Mouse (Mus musculus) forebrain, postnatal 0 days (tissue): ENCODE measurements around the gene Git2. TPM values are rescaled to one million over a fixed set of nuclear protein-coding genes. Genes with fewer than 3 reads are reported as not detected.

Source experiments
- ATAC-seq: fragments of 200-750 bp; cut with Nextera tagmentation; 2 replicates; pipeline ENCODE4 v1.8.0; 2017; ENCODE audit warnings: mild to moderate bottlenecking, moderate library complexity
- DNase-seq: peaks from one replicate; pipeline ENCODE4 v3.0.0-alpha.2; 2015
- H3K27ac ChIP-seq: fragments of 300-500 bp; sonication (generic); 2 replicates; pipeline ENCODE4 v1.5.1; 2014; ENCODE audit warnings: low read depth, mild to moderate bottlenecking, antibody characterized with exemption, low read length, moderate library complexity, mixed read lengths
- H3K27me3 ChIP-seq: fragments of 300-500 bp; sonication (generic); 2 replicates; pipeline ENCODE4 v1.6.1; 2014; ENCODE audit warnings: mild to moderate bottlenecking, low read length, mixed read lengths; ENCODE audit not compliant: insufficient read depth
- H3K36me3 ChIP-seq: fragments of 300-500 bp; sonication (generic); 2 replicates; pipeline ENCODE4 v1.6.1; 2014; ENCODE audit warnings: mild to moderate bottlenecking, moderate library complexity; ENCODE audit not compliant: insufficient read depth
- H3K4me1 ChIP-seq: fragments of 300-500 bp; sonication (generic); 2 replicates; pipeline ENCODE4 v1.6.1; 2014; ENCODE audit warnings: antibody characterized with exemption; ENCODE audit not compliant: insufficient read depth
- H3K4me2 ChIP-seq: fragments of 300-500 bp; sonication (generic); 2 replicates; pipeline ENCODE4 v1.6.1; 2014; ENCODE audit warnings: low read depth, mild to moderate bottlenecking, moderate library complexity
- H3K4me3 ChIP-seq: fragments of 300-500 bp; sonication (generic); 2 replicates; pipeline ENCODE4 v1.5.1; 2014; ENCODE audit warnings: low read depth, low read length, mixed read lengths
- H3K9ac ChIP-seq: fragments of 300-500 bp; sonication (generic); 2 replicates; pipeline ENCODE4 v1.6.1; 2014; ENCODE audit warnings: mild to moderate bottlenecking
- H3K9me3 ChIP-seq: fragments of 300-500 bp; sonication (generic); 2 replicates; pipeline ENCODE4 v1.6.1; 2016; ENCODE audit warnings: low read length
- CTCF ChIP-seq: sonication (generic); IDR thresholded peaks from 2 replicates; pipeline ENCODE4 v1.5.1; 2016; ENCODE audit warnings: antibody characterized with exemption, control low read depth, low read depth
- WGBS: fragments of 180-500 bp; shearing (Covaris S2); extraction: QIAGEN DNeasy Blood & Tissue Kit; methylation state at CpG from one replicate; pipeline ENCODE4 v1.1.7; 2014; 5-methylcytosine and 5-hydroxymethylcytosine counted together
- polyA plus RNA-seq: library from polyadenylated mRNA; unstranded; fragments of >200 nt; fragmentation: Nextera tagmentation; extraction: Ambion mirVana; gene quantifications from 2 replicates; pipeline ENCODE4 v1.2.1, GENCODE M21; 2015
- total RNA-seq: library from RNA; depleted of rRNA; stranded (reverse); fragments of >200 nt; gene quantifications from 2 replicates; pipeline ENCODE4 v1.2.3, GENCODE M21; 2014

Gene Git2
- total and polyA plus RNA-seq, 2 experiments from 2014 or later, result 31.1 to 57.6 TPM

GRCm38 (mm10) chr5:114797253-114797652 lies 21.9 kb upstream of the Git2 start:
- TF ChIP-seq CTCF, result no peak
- 85% methylated on average over 8 of the region's 8 CpGs for WGBS
- Histone ChIP-seq H3K36me3 (peaks cover 59% of the 10 kb centered on the region), H3K4me1 (no peaks in the 10 kb centered on the region), H3K9ac (no peak overlapping the region), H3K4me2 (no peak overlapping the region), H3K27ac (no peak overlapping the region), H3K9me3 (no peaks in the 10 kb centered on the region), H3K27me3 (no peaks in the 10 kb centered on the region), H3K4me3 (no peak overlapping the region)
- DNase-seq, result no peak
- ATAC-seq, result no peak

GRCm38 (mm10) chr5:114796299-114797012 lies 21.1 kb upstream of the Git2 start:
- H3K4me2 ChIP-seq, result peak overlapping the region; percentile 54
- no peak for TF ChIP-seq CTCF
- no peaks in the 10 kb centered on the region for H3K9me3 ChIP-seq
- H3K27ac ChIP-seq, result peak overlapping the region; percentile 54; the same call in 1 of the 2 replicates
- H3K27me3 ChIP-seq, result no peaks in the 10 kb centered on the region
- H3K4me1 ChIP-seq, result no peaks in the 10 kb centered on the region
- 5% methylated on average over 40 of the region's 40 CpGs for WGBS
- H3K4me3 ChIP-seq, result peak overlapping the region; percentile 30
- ATAC-seq, result peak; percentile 81
- peak overlapping the region; percentile 49 for H3K9ac ChIP-seq
- peak; percentile 65 for DNase-seq
- peaks cover 61% of the 10 kb centered on the region for H3K36me3 ChIP-seq

- Histone ChIP-seq H3K4me3 (no peak overlapping the region), H3K4me1 (no peaks in the 10 kb centered on the region), H3K9ac (no peak overlapping the region), H3K27ac (no peak overlapping the region), H3K27me3 (no peaks in the 10 kb centered on the region), H3K9me3 (no peaks in the 10 kb centered on the region), H3K36me3 (peaks cover 60% of the 10 kb centered on the region), H3K4me2 (no peak overlapping the region)
- no peak for TF ChIP-seq CTCF
- ATAC-seq (no peak), DNase-seq (no peak)
- 66% methylated on average over 9 of the region's 9 CpGs for WGBS
Observed at GRCm38 (mm10) chr5:114795653-114796052, 20.3 kb upstream of the Git2 start.

- WGBS, result 74% methylated on average over 9 of the region's 9 CpGs
- H3K4me3 ChIP-seq, result no peak overlapping the region
- H3K36me3 ChIP-seq, result peaks cover 59% of the 10 kb centered on the region
- TF ChIP-seq CTCF, result no peak
- H3K4me2 ChIP-seq, result no peak overlapping the region
- no peak overlapping the region for H3K27ac ChIP-seq
- no peaks in the 10 kb centered on the region for H3K27me3 ChIP-seq
- H3K4me1 ChIP-seq, result no peaks in the 10 kb centered on the region
- DNase-seq (no peak), ATAC-seq (no peak)
- no peaks in the 10 kb centered on the region for H3K9me3 ChIP-seq
- H3K9ac ChIP-seq, result no peak overlapping the region
Observed at GRCm38 (mm10) chr5:114795231-114795630, 19.9 kb upstream of the Git2 start.

GRCm38 (mm10) chr5:114794609-114795008 lies 19.3 kb upstream of the Git2 start:
- Histone ChIP-seq H3K36me3 (peaks cover 54% of the 10 kb centered on the region), H3K4me1 (no peaks in the 10 kb centered on the region), H3K27ac (no peak overlapping the region), H3K9me3 (no peaks in the 10 kb centered on the region), H3K4me2 (no peak overlapping the region), H3K4me3 (no peak overlapping the region), H3K27me3 (no peaks in the 10 kb centered on the region), H3K9ac (no peak overlapping the region)
- WGBS, result 66% methylated on average over 4 of the region's 4 CpGs
- ATAC-seq (no peak), DNase-seq (no peak)
- no peak for TF ChIP-seq CTCF

GRCm38 (mm10) chr5:114793317-114793716 lies 18.0 kb upstream of the Git2 start:
- DNase-seq (no peak), ATAC-seq (no peak)
- Histone ChIP-seq H3K9me3 (no peaks in the 10 kb centered on the region), H3K9ac (no peak overlapping the region), H3K27me3 (no peaks in the 10 kb centered on the region), H3K36me3 (peaks cover 47% of the 10 kb centered on the region), H3K4me1 (no peaks in the 10 kb centered on the region), H3K4me3 (no peak overlapping the region), H3K27ac (no peak overlapping the region), H3K4me2 (no peak overlapping the region)
- 79% methylated on average over 7 of the region's 7 CpGs for WGBS
- no peak for TF ChIP-seq CTCF

- DNase-seq (no peak), ATAC-seq (no peak)
- H3K4me3 ChIP-seq, result no peak overlapping the region
- H3K4me2 ChIP-seq, result no peak overlapping the region
- H3K4me1 ChIP-seq, result no peaks in the 10 kb centered on the region
- peaks cover 24% of the 10 kb centered on the region for H3K36me3 ChIP-seq
- no peak overlapping the region for H3K27ac ChIP-seq
- H3K27me3 ChIP-seq, result no peaks in the 10 kb centered on the region
- no peaks in the 10 kb centered on the region for H3K9me3 ChIP-seq
- H3K9ac ChIP-seq, result no peak overlapping the region
- no peak for TF ChIP-seq CTCF
- 76% methylated on average over 5 of the region's 5 CpGs for WGBS
Observed at GRCm38 (mm10) chr5:114785196-114785595, 9.9 kb upstream of the Git2 start.
